Mouse (Mus musculus): ENCODE results near the gene Gm20388.

The Gm20388 gene

DNA sequence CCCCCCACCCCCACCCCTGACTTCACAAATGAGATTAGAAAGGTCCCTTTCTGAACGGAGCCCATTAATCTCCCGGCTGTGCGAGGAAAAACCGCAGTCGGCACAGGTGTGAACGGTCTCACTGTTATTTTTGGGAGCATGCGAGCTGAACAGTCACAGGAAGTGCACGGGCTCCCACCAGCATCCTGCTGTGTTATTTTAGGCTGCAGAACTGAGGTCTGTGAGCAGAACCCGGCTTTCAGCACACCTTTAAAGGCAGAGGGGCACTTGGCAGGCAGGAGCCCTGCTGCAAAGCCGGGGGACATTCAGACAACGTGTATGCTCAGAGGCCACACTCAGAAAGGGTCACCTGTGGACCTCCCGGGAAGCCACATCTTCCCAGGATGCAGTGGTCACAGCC, 1110.8 kb downstream of the Gm20388 start:
- DNase-seq (ENCODE audit: low spot score): no peak

DNA sequence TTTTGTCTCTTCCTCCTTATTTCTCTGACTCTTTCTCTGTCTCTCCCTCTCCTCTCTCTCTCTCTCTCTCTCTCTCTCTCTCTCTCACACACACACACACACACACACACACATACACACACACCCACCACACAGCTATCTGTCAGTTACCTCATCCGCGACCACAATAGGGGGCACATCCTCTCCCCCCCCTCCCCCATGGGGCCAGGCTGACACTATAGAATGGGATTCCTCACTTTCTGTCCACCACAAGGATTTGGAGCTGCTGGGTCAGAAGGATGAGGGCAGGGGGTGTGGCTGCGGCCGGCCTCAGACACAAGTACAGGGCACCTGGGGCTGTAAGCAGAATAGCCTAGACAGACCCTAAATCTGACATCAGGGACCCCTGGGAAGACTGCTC, 1112.4 kb downstream of the Gm20388 start:
- DNase-seq (ENCODE audit: low spot score): no peak

GRCm38 (mm10) chr8:121023736-121024135, 1113.1 kb downstream of the Gm20388 start:
- DNase-seq (ENCODE audit: low spot score): no peak

- DNase-seq (ENCODE audit: low spot score): no peak
These were observed 1114.8 kb downstream of the Gm20388 start for GRCm38 (mm10) chr8:121025486-121025885.

DNA sequence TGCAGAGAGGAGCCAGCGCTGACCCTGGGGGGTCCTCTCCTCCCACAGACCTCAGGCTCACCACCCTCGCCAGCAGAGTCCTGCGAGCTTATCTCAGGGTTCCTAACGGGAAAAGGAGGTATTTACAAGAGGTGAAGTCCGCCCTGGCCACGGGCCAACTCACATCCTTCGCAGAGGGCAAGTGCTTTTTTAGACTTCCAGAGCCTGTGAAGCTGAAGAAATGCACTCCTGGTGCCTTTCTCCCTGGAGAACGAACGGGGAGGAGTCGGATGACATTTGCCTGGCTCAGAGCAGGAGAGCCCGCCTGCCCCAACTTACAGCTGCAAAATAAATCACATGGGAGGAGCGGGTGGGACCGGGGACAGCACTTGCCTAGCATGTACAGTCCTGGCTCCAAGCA, 1117.1 kb downstream of the Gm20388 start:
- no peak for DNase-seq (ENCODE audit: low spot score)

GRCm38 (mm10) chr8:121029076-121029475, 1118.4 kb downstream of the Gm20388 start:
- no peak for DNase-seq (ENCODE audit: low spot score)

DNA sequence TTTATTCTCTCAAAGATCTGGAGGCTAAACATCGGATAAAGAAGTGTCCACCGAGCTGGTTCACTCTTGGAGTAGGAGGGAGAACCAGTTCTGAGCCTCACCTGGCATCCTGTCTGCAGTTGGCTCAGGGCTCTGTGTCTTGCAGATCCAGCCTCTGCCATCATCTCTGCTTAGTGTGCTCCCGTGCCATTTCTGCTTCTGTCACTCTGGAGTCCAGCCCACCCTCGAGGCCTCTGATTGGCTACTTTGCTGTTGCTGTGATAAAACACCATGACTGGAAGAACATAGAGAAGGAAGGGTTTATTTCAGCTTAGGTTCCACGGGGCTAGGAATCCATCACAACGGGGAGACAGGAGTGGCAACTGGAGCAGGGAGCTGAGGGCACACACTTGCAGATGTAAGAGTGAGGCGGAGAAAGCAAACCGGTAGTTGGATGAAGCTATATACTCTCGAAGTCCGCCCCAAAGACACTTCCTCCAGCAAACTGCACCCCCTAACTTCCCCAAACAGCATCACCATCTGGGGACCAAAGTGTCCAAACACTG, 1119.9 kb downstream of the Gm20388 start:
- no peak for DNase-seq (ENCODE audit: low spot score)

GRCm38 (mm10) chr8:121033299-121034013, 1122.8 kb downstream of the Gm20388 start:
- DNase-seq (ENCODE audit: low spot score): no peak

DNA sequence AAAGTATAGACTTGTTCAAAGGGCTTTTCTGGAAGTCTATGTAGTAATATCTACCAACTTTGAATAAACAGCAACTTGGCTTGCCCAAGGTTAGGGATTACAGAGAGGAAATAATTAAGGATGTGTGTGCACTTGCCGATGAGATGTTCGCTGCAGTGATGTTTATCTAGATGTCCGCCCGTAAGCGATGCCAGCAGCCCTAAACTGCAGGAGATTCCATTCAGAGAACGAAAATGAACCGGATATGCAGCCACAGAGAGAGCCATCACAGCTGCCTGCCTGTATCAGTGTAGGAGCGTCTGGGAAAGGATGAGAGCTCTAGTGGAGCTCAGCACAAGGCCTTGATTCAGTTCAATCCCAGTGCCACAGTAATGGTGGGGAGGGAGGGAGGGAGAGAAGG, 1125.0 kb downstream of the Gm20388 start:
- no peak for DNase-seq (ENCODE audit: low spot score)

DNA sequence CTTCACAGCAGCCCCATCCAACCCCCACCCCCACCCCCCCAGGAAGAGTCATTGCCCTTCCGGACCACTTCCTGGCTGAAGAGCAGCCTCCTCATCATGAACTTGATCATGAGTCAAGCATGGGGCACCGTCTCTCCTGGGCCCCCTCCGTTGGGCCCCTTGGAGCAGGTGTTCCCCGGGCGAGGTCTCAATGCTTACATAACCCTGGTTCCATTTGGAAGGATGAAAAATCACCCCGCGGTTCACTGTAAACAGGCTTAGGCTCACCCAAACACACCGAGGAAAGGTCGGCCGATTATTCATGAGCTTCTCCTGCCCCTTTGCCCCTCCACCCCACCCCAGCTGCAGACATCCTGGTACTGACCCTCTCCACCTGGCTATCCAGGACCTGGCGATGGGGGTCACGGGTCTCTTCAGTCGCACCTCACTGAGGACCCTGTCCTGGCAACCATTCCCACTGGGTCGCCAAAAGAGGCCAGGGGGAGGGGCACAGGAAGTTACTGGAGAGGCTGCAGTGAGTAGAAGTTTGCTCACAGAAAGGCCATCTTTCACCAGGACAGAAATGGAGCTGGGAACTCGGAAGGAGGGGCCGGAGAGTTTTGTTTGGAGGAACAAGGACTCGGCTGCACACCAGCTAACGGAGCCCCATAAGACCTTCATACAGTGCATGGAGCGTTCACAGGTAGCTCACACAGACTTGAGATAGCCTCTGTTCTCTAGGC, 1133.2 kb downstream of the Gm20388 start:
- DNase-seq (ENCODE audit: low spot score): no peak

GRCm38 (mm10) chr8:121047441-121047840, 1136.8 kb downstream of the Gm20388 start:
- DNase-seq (ENCODE audit: low spot score): no peak

- no peak for DNase-seq (ENCODE audit: low spot score)
These were observed 1147.4 kb downstream of the Gm20388 start for GRCm38 (mm10) chr8:121058081-121058480.

GRCm38 (mm10) chr8:121059098-121059497, 1148.5 kb downstream of the Gm20388 start:
- DNase-seq (ENCODE audit: low spot score): no peak

DNA sequence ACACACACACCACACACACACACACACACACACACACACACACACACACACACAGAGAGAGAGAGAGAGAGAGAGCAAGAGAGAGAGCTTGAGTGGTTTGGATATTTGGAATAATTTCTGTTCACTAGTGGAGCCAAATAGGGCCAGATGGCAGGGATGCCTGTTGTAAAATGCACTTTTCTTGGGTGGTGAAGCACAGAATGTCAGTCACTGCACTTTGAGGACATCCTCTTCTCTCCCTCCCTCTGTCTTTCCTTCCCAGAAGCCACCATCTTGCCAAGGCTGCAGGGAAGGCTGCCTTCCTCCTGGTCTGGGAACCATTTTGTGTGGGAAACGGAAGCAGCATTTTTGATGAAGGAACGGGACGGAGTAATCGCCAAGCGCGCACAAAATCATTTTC, 1151.9 kb downstream of the Gm20388 start:
- no peak for DNase-seq (ENCODE audit: low spot score)

DNA sequence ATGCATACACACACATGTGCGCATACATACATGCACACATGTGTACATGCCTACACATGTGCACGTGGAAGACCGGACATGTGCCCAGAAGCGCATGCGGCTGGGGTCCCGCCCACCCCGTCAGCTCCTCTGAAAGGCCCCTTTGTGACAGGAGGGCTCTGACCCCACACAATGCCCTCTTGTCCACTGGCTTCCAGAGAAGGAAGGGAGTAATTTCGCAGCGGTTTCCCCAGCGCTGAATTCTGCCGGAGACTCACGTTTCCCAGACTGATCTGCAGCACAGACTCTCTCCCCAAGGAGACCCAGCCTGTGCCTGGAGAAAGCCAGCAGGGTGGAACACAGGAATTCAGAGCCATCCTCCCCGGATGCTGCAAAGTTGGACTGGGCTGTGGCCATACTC, 1153.0 kb downstream of the Gm20388 start:
- DNase-seq (ENCODE audit: low spot score): no peak

GRCm38 (mm10) chr8:121071454-121071853, 1160.8 kb downstream of the Gm20388 start:
- DNase-seq (ENCODE audit: low spot score): no peak

DNA sequence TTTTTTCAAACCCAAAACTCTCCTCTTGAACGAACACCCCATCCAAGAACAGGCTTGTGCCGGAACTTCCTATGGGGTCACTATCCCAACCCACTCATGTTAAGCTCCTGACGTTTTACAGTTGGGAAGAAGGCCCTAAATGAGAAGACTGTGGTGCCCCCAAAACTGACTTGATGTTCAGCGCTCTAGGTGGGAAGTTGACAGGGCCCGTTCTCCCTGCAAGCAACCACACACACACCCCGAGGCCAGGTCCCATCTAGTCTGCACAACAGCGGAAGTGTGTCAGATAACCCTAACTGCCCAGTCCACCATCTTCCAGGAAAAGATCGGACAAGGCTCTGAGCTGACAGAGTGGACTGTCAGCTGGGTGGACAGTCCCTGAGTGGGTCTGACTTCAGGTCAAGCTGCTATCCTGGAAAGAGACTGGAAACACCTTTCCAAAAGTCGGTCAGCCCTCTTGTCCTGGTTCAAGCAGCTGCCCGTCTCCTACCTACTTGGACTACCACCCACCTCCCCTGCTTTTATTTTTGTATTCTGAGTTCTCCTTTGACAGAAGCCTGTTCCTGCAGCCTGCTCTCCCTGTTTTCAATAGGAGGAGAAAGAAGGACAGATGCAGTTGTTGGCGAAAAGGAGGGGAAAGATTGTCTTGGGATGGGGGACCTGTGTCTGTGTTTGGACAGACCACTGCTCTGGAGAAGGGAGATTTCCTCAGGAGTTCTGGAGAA, 1161.9 kb downstream of the Gm20388 start:
- DNase-seq (ENCODE audit: low spot score): no peak

DNA sequence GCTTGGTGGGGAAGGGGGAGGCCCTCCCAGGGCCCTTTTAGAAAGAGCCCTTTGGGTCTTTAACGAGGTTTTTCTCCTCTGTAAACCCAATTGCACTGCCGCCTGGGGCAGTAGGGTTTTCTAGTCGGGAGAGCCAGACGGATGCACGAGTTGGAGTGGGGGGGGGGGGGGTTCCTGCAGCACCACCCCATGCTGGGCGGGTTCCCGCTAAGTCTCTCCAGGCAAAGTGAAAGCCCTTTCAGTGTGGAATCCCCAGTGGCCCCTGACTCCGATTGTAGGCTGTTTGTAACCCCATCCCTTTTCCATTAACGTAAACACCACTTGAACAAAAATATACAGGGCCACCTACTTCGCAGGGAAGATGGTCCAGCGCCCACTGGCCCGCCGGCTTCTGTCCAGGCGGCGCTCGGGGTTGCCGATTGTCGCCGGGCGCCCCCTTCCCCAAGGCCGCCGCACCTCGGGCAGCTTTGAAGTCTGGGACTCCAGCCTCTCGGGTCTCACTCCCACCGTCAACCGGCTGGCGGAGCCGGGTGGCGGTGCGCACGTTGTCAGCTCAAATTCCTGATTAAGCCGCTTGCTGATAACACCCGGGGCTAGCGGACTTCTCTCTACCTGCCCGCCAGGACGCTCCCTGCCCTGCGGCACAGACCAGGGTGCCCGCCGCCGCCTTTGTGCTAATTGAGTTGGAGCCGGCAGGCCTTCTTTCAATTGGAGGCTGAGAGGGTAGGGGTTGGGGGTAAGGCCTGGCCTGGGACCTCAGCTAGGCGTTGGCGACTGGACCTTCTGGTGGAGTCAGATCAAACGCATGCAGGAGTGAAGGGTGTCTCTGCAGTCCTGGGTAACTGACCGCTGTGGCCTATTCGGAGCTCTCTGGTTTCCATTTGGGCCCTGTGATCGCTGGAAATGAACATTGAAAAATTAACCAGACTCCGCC, 1162.8 kb downstream of the Gm20388 start:
- no peak for DNase-seq (ENCODE audit: low spot score)

DNA sequence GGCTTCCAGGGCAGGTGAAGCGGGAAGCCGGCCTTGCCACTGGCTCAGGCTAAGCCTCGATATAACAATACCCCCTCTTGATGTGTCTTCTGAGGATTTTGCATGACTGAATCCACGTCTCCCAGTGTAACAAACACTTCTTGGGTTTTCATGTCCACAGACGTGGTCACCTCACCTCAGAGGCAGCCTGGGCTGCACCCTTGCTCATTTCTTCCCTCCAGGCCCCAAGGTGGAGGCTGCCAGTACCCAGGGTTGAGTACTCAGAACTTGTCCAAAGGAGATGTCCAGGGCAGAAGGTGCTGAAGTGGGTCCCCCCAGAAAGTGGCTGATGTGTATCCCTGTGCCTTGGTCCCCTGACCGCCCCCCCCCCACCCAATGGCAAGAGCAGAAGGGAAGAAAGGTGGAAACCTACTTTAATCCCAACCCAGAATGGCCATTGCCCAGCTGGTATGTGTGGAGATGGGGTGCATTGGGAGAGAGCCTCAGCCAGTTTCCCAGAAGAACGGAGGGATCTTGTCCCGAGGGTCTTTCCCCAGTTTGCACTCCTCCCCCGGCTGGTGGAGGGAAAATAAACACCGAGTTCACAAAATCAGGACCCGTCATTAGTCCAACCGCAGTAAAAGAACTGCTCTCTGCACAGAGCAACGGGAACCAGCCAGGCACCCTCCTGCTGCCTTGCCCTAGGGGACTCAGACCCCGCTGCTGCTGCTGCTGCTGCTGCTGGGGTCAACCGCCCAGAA, 1163.6 kb downstream of the Gm20388 start:
- no peak for DNase-seq (ENCODE audit: low spot score)

GRCm38 (mm10) chr8:121074848-121075145, 1164.2 kb downstream of the Gm20388 start:
- DNase-seq (ENCODE audit: low spot score): no peak

DNA sequence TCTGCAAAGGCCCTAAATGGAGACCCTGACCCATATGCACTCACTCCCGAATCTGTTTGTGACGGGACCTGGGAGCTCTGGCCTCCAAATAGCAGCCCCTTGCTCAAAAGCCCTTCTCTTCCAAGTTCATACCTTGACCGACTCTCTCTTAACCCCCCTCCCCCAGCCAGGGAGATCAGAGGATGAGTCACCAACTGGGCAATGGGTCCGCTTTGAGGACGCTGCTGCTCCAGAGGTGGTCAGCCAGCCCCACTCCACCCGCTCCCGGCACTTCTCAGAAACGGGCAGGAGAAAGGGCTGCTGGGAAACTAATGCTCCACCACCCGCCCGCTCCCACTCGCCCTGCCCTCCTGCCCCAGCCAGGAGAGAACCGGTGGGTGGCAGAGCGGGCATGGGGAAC, 1165.3 kb downstream of the Gm20388 start:
- no peak for DNase-seq (ENCODE audit: low spot score)

Measured in adipocyte (in vitro differentiated cells).